Mouse (Mus musculus): Measurements from ENCODE around the gene Tnnc1. TPM values are rescaled to one million over a fixed set of nuclear protein-coding genes. Genes with fewer than 3 reads are reported as not detected.

Tnnc1 gene
- polyA plus RNA-seq, 1 experiment from 2014 or later = 10.6 TPM

- H3K4me3 ChIP-seq (ENCODE audit: low read length) = no peak overlapping the region
- ATAC-seq (ENCODE audit: low FRiP score, low TSS enrichment) = no peak
- H3K4me2 ChIP-seq (replicated peaks; ENCODE audit: low read depth, low read length) = no peak overlapping the region
- H3K4me1 ChIP-seq (ENCODE audit: insufficient read depth, low read length) = peaks cover 8% of the 10 kb centered on the region; the same call in 1 of the 2 replicates
- H3K9ac ChIP-seq (replicated peaks; ENCODE audit: low read length) = no peak overlapping the region
- H3K27me3 ChIP-seq (ENCODE audit: insufficient read depth, low read length) = no peaks in the 10 kb centered on the region
- no peak overlapping the region for H3K27ac ChIP-seq (ENCODE audit: low read length)
- WGBS = 84% methylated on average over 4 of the region's 4 CpGs
- H3K9me3 ChIP-seq (ENCODE audit: low read length) = no peaks in the 10 kb centered on the region
- peaks cover 96% of the 10 kb centered on the region for H3K36me3 ChIP-seq (ENCODE audit: insufficient read depth, low read length)
Observed at GRCm38 (mm10) chr14:31181512-31181911, 26.6 kb upstream of the Tnnc1 start.

- H3K27ac ChIP-seq (ENCODE audit: low read length) = peak overlapping the region; percentile 31
- no peak overlapping the region for H3K9ac ChIP-seq (replicated peaks; ENCODE audit: low read length)
- H3K9me3 ChIP-seq (ENCODE audit: low read length) = no peaks in the 10 kb centered on the region
- peaks cover 8% of the 10 kb centered on the region; the same call in 1 of the 2 replicates for H3K4me1 ChIP-seq (ENCODE audit: insufficient read depth, low read length)
- H3K36me3 ChIP-seq (ENCODE audit: insufficient read depth, low read length) = peaks cover 96% of the 10 kb centered on the region
- no peaks in the 10 kb centered on the region for H3K27me3 ChIP-seq (ENCODE audit: insufficient read depth, low read length)
- H3K4me2 ChIP-seq (replicated peaks; ENCODE audit: low read depth, low read length) = no peak overlapping the region
- ATAC-seq (ENCODE audit: low FRiP score, low TSS enrichment) = peak; percentile 58; the same call in 1 of the 2 replicates
- H3K4me3 ChIP-seq (ENCODE audit: low read length) = no peak overlapping the region
- 60% methylated on average over 2 of the region's 2 CpGs for WGBS
Observed at GRCm38 (mm10) chr14:31182786-31183290, 25.3 kb upstream of the Tnnc1 start.

GRCm38 (mm10) chr14:31183541-31183940 lies 24.6 kb upstream of the Tnnc1 start:
- peak overlapping the region; percentile 31; the same call in 1 of the 2 replicates for H3K27ac ChIP-seq (ENCODE audit: low read length)
- peaks cover 96% of the 10 kb centered on the region for H3K36me3 ChIP-seq (ENCODE audit: insufficient read depth, low read length)
- H3K9ac ChIP-seq (replicated peaks; ENCODE audit: low read length) = no peak overlapping the region
- no peaks in the 10 kb centered on the region for H3K27me3 ChIP-seq (ENCODE audit: insufficient read depth, low read length)
- H3K4me1 ChIP-seq (ENCODE audit: insufficient read depth, low read length) = peaks cover 8% of the 10 kb centered on the region; the same call in 1 of the 2 replicates
- H3K4me2 ChIP-seq (replicated peaks; ENCODE audit: low read depth, low read length) = no peak overlapping the region
- no peak overlapping the region for H3K4me3 ChIP-seq (ENCODE audit: low read length)
- ATAC-seq (ENCODE audit: low FRiP score, low TSS enrichment) = no peak
- WGBS = 81% methylated on average over 5 of the region's 5 CpGs
- H3K9me3 ChIP-seq (ENCODE audit: low read length) = no peaks in the 10 kb centered on the region

- no peaks in the 10 kb centered on the region for H3K27me3 ChIP-seq (ENCODE audit: insufficient read depth, low read length)
- H3K4me2 ChIP-seq (replicated peaks; ENCODE audit: low read depth, low read length) = no peak overlapping the region
- no peak for ATAC-seq (ENCODE audit: low FRiP score, low TSS enrichment)
- peaks cover 8% of the 10 kb centered on the region; the same call in 1 of the 2 replicates for H3K4me1 ChIP-seq (ENCODE audit: insufficient read depth, low read length)
- no peak overlapping the region for H3K4me3 ChIP-seq (ENCODE audit: low read length)
- no peak overlapping the region for H3K27ac ChIP-seq (ENCODE audit: low read length)
- no peak overlapping the region for H3K9ac ChIP-seq (replicated peaks; ENCODE audit: low read length)
- no peaks in the 10 kb centered on the region for H3K9me3 ChIP-seq (ENCODE audit: low read length)
- peaks cover 96% of the 10 kb centered on the region for H3K36me3 ChIP-seq (ENCODE audit: insufficient read depth, low read length)
- WGBS = 90% methylated on average over 12 of the region's 12 CpGs
Observed at GRCm38 (mm10) chr14:31184195-31184594, 23.9 kb upstream of the Tnnc1 start.

- WGBS = 55% methylated on average over 4 of the region's 4 CpGs
- H3K4me2 ChIP-seq (replicated peaks; ENCODE audit: low read depth, low read length) = no peak overlapping the region
- H3K27ac ChIP-seq (ENCODE audit: low read length) = no peak overlapping the region
- no peak overlapping the region for H3K4me3 ChIP-seq (ENCODE audit: low read length)
- H3K4me1 ChIP-seq (ENCODE audit: insufficient read depth, low read length) = peaks cover 8% of the 10 kb centered on the region; the same call in 1 of the 2 replicates
- no peak for ATAC-seq (ENCODE audit: low FRiP score, low TSS enrichment)
- peaks cover 96% of the 10 kb centered on the region for H3K36me3 ChIP-seq (ENCODE audit: insufficient read depth, low read length)
- H3K27me3 ChIP-seq (ENCODE audit: insufficient read depth, low read length) = no peaks in the 10 kb centered on the region
- H3K9me3 ChIP-seq (ENCODE audit: low read length) = no peaks in the 10 kb centered on the region
- no peak overlapping the region for H3K9ac ChIP-seq (replicated peaks; ENCODE audit: low read length)
Observed at GRCm38 (mm10) chr14:31186656-31187055, 21.5 kb upstream of the Tnnc1 start.

GRCm38 (mm10) chr14:31188771-31189181 lies 19.3 kb upstream of the Tnnc1 start:
- no peak for ATAC-seq (ENCODE audit: low FRiP score, low TSS enrichment)
- WGBS = 83% methylated on average over 6 of the region's 6 CpGs
- no peak overlapping the region for H3K9ac ChIP-seq (replicated peaks; ENCODE audit: low read length)

GRCm38 (mm10) chr14:31189348-31189747 lies 18.8 kb upstream of the Tnnc1 start:
- Histone ChIP-seq H3K9me3 (ENCODE audit: low read length) (no peaks in the 10 kb centered on the region), H3K4me1 (ENCODE audit: insufficient read depth, low read length) (no peaks in the 10 kb centered on the region), H3K27ac (ENCODE audit: low read length) (no peak overlapping the region), H3K4me3 (ENCODE audit: low read length) (no peak overlapping the region), H3K36me3 (ENCODE audit: insufficient read depth, low read length) (peaks cover 88% of the 10 kb centered on the region), H3K9ac (replicated peaks; ENCODE audit: low read length) (no peak overlapping the region), H3K4me2 (replicated peaks; ENCODE audit: low read depth, low read length) (no peak overlapping the region), H3K27me3 (ENCODE audit: insufficient read depth, low read length) (no peaks in the 10 kb centered on the region)
- WGBS = 87% methylated on average over 3 of the region's 3 CpGs
- ATAC-seq (ENCODE audit: low FRiP score, low TSS enrichment) = no peak

More at GRCm38 (mm10) chr14:31188771-31189181, 19.3 kb upstream of the Tnnc1 start:
- Histone ChIP-seq H3K4me1 (ENCODE audit: insufficient read depth, low read length) (no peaks in the 10 kb centered on the region), H3K36me3 (ENCODE audit: insufficient read depth, low read length) (peaks cover 94% of the 10 kb centered on the region), H3K9me3 (ENCODE audit: low read length) (no peaks in the 10 kb centered on the region), H3K27me3 (ENCODE audit: insufficient read depth, low read length) (no peaks in the 10 kb centered on the region), H3K4me2 (replicated peaks; ENCODE audit: low read depth, low read length) (no peak overlapping the region), H3K27ac (ENCODE audit: low read length) (no peak overlapping the region), H3K4me3 (ENCODE audit: low read length) (no peak overlapping the region)

GRCm38 (mm10) chr14:31191936-31192335 lies 16.2 kb upstream of the Tnnc1 start:
- Histone ChIP-seq H3K4me3 (ENCODE audit: low read length) (no peak overlapping the region), H3K27ac (ENCODE audit: low read length) (no peak overlapping the region), H3K4me1 (ENCODE audit: insufficient read depth, low read length) (peaks cover 7% of the 10 kb centered on the region; the same call in 1 of the 2 replicates), H3K9ac (replicated peaks; ENCODE audit: low read length) (no peak overlapping the region), H3K4me2 (replicated peaks; ENCODE audit: low read depth, low read length) (no peak overlapping the region), H3K36me3 (ENCODE audit: insufficient read depth, low read length) (peaks cover 62% of the 10 kb centered on the region), H3K27me3 (ENCODE audit: insufficient read depth, low read length) (no peaks in the 10 kb centered on the region), H3K9me3 (ENCODE audit: low read length) (no peaks in the 10 kb centered on the region)
- no peak for ATAC-seq (ENCODE audit: low FRiP score, low TSS enrichment)
- WGBS = 77% methylated on average over 2 of the region's 2 CpGs

GRCm38 (mm10) chr14:31193791-31194190 lies 14.3 kb upstream of the Tnnc1 start:
- Histone ChIP-seq H3K4me2 (replicated peaks; ENCODE audit: low read depth, low read length) (no peak overlapping the region), H3K9me3 (ENCODE audit: low read length) (no peaks in the 10 kb centered on the region), H3K4me1 (ENCODE audit: insufficient read depth, low read length) (peaks cover 7% of the 10 kb centered on the region; the same call in 1 of the 2 replicates), H3K9ac (replicated peaks; ENCODE audit: low read length) (no peak overlapping the region), H3K4me3 (ENCODE audit: low read length) (no peak overlapping the region), H3K27me3 (ENCODE audit: insufficient read depth, low read length) (no peaks in the 10 kb centered on the region), H3K36me3 (ENCODE audit: insufficient read depth, low read length) (peaks cover 58% of the 10 kb centered on the region), H3K27ac (ENCODE audit: low read length) (no peak overlapping the region)
- WGBS = 81% methylated on average over 7 of the region's 7 CpGs
- ATAC-seq (ENCODE audit: low FRiP score, low TSS enrichment) = no peak

- H3K4me3 ChIP-seq (ENCODE audit: low read length) = no peak overlapping the region
- no peaks in the 10 kb centered on the region for H3K9me3 ChIP-seq (ENCODE audit: low read length)
- no peak overlapping the region for H3K27ac ChIP-seq (ENCODE audit: low read length)
- no peaks in the 10 kb centered on the region for H3K27me3 ChIP-seq (ENCODE audit: insufficient read depth, low read length)
- H3K4me1 ChIP-seq (ENCODE audit: insufficient read depth, low read length) = peaks cover 9% of the 10 kb centered on the region; the same call in 1 of the 2 replicates
- no peak for ATAC-seq (ENCODE audit: low FRiP score, low TSS enrichment)
- no peak overlapping the region for H3K9ac ChIP-seq (replicated peaks; ENCODE audit: low read length)
- 95% methylated on average over 2 of the region's 2 CpGs for WGBS
- H3K36me3 ChIP-seq (ENCODE audit: insufficient read depth, low read length) = peaks cover 55% of the 10 kb centered on the region
- no peak overlapping the region for H3K4me2 ChIP-seq (replicated peaks; ENCODE audit: low read depth, low read length)
Observed at GRCm38 (mm10) chr14:31194441-31194840, 13.7 kb upstream of the Tnnc1 start.
